Mouse (Mus musculus): Measurements from ENCODE around the gene Trmt10b. TPM values are rescaled to one million over a fixed set of nuclear protein-coding genes. Genes with fewer than 3 reads are reported as not detected.

The Trmt10b gene
- polyA plus RNA-seq (2017; shearing (Covaris generic)): 9.5 TPM

GRCm38 (mm10) chr4:45296662-45297564 is at the start of gene Trmt10b:
Trmt10b (plus strand) TSS chr4:45297127.

GRCm38 (mm10) chr4:45341669-45342249 is 44.8 kb downstream of the Trmt10b start, which contains the start of gene Dcaf10:
Dcaf10 (plus strand) TSS chr4:45342101.

GRCm38 (mm10) chr4:45342286-45343155 is 45.6 kb downstream of the Trmt10b start, which contains the start of gene Exosc3:
Exosc3 (minus strand) TSS chr4:45342732.

Other genes starting within 250 kb of the Trmt10b start
- 3.2 TPM for gene Fbxo10, start 212.5 kb upstream of the Trmt10b start, polyA plus RNA-seq (2017; shearing (Covaris generic))
- gene Tomm5, start 189.0 kb upstream of the Trmt10b start, polyA plus RNA-seq (2017; shearing (Covaris generic)): 60.7 TPM
- gene Frmpd1, start 112.3 kb upstream of the Trmt10b start, polyA plus RNA-seq (2017; shearing (Covaris generic)): not detected
- gene Dcaf10, start 45.0 kb downstream of the Trmt10b start, polyA plus RNA-seq (2017; shearing (Covaris generic)): 20.4 TPM
- 83.3 TPM for gene Exosc3, start 45.6 kb downstream of the Trmt10b start, polyA plus RNA-seq (2017; shearing (Covaris generic))
- gene Slc25a51, start 111.6 kb downstream of the Trmt10b start, polyA plus RNA-seq (2017; shearing (Covaris generic)): 36.2 TPM
- 1.4 TPM for gene Shb, start 235.3 kb downstream of the Trmt10b start, polyA plus RNA-seq (2017; shearing (Covaris generic))